Mouse (Mus musculus) monocyte, adult 5-6 weeks (primary cell): Measurements from ENCODE around the gene Ang4. TPM values are rescaled to one million over a fixed set of nuclear protein-coding genes. Genes with fewer than 3 reads are reported as not detected.

Experiments used
- ATAC-seq: fragments of 153-309, 156-312 bp; replicated peaks from 2 replicates; pipeline ENCODE4 v1.8.0; 2017; ENCODE audit warnings: mild to moderate bottlenecking; ENCODE audit not compliant: low TSS enrichment, insufficient number of reproducible peaks, severe bottlenecking, poor library complexity, low FRiP score
- total RNA-seq: library from RNA; stranded (forward); fragments of 200-1000, 200-491, 200-594 nt; gene quantifications from 3 replicates; pipeline ENCODE4 v1.2.3, GENCODE M21; 2017

Ang4 gene
- not detected in 3 replicates for total RNA-seq

- ATAC-seq = no peak
Measured at GRCm38 (mm10) chr14:51773490-51773889, at the start of gene Ang4. Ang4 (minus strand) TSS chr14:51773590.

GRCm38 (mm10) chr14:51799746-51800145 lies 26.4 kb upstream of the Ang4 start, which contains the start of gene AY358078:
AY358078 (plus strand) TSS chr14:51800046.
- ATAC-seq = no peak

- no peak for ATAC-seq
Measured at GRCm38 (mm10) chr14:51794106-51794505, 20.7 kb upstream of the Ang4 start.

- ATAC-seq = no peak
Measured at GRCm38 (mm10) chr14:51789196-51789595, 15.8 kb upstream of the Ang4 start.

- ATAC-seq = no peak
Measured at GRCm38 (mm10) chr14:51787061-51787460, 13.7 kb upstream of the Ang4 start.

GRCm38 (mm10) chr14:51786335-51786734 lies 12.9 kb upstream of the Ang4 start:
- no peak for ATAC-seq

- no peak for ATAC-seq
Measured at GRCm38 (mm10) chr14:51778865-51779481, 5.6 kb upstream of the Ang4 start.

GRCm38 (mm10) chr14:51777791-51778190 lies 4.4 kb upstream of the Ang4 start:
- no peak for ATAC-seq

GRCm38 (mm10) chr14:51771378-51771777 lies 2.0 kb downstream of the Ang4 start:
- 0 out of 2 replicates have a peak, but pooled peaks have one; percentile 63 for ATAC-seq

GRCm38 (mm10) chr14:51755944-51756343 lies 17.4 kb downstream of the Ang4 start:
- ATAC-seq = no peak

- ATAC-seq = no peak
Measured at GRCm38 (mm10) chr14:51740347-51741170, 32.8 kb downstream of the Ang4 start.

- ATAC-seq = no peak
Measured at GRCm38 (mm10) chr14:51739150-51739993, 34.0 kb downstream of the Ang4 start.

GRCm38 (mm10) chr14:51738411-51739149 lies 34.8 kb downstream of the Ang4 start:
- ATAC-seq = no peak

GRCm38 (mm10) chr14:51737967-51738366 lies 35.4 kb downstream of the Ang4 start:
- ATAC-seq = no peak

GRCm38 (mm10) chr14:51717083-51717482 lies 56.3 kb downstream of the Ang4 start, which contains the start of gene Gm5800:
Gm5800 (minus strand) TSS chr14:51717183.
- ATAC-seq = no peak
